Mouse (Mus musculus) embryonic facial prominence, embryonic 14.5 days (tissue): ENCODE measurements around the gene Kdm5a. TPM values are rescaled to one million over a fixed set of nuclear protein-coding genes. Genes with fewer than 3 reads are reported as not detected.

ENCODE experiments used
- ATAC-seq: fragments of 200-750 bp; cut with Nextera tagmentation; 2 replicates; pipeline ENCODE4 v1.8.0; 2017; ENCODE audit warnings: low read depth, moderate number of reproducible peaks, moderate TSS enrichment
- DNase-seq: peaks from one replicate; pipeline ENCODE4 v3.0.0-alpha.2; 2015; ENCODE audit warnings: low spot score
- H3K27ac ChIP-seq: fragments of 300-500 bp; sonication (generic); replicated peaks from 2 replicates; pipeline ENCODE4 v1.5.1; 2014; ENCODE audit warnings: low read depth, mild to moderate bottlenecking, low read length, moderate library complexity
- H3K27me3 ChIP-seq: fragments of 300-500 bp; sonication (generic); replicated peaks from 2 replicates; pipeline ENCODE4 v1.6.1; 2014; ENCODE audit warnings: low read length; ENCODE audit not compliant: control insufficient read depth, insufficient read depth
- H3K36me3 ChIP-seq: fragments of 300-500 bp; sonication (generic); 2 replicates; pipeline ENCODE4 v1.6.1; 2014; ENCODE audit warnings: low read length, mixed read lengths; ENCODE audit not compliant: control insufficient read depth, insufficient read depth
- H3K4me1 ChIP-seq: fragments of 300-500 bp; sonication (generic); 2 replicates; pipeline ENCODE4 v1.6.1; 2014; ENCODE audit warnings: antibody characterized with exemption, low read length; ENCODE audit not compliant: control insufficient read depth, insufficient read depth
- H3K4me2 ChIP-seq: fragments of 300-500 bp; sonication (generic); 2 replicates; pipeline ENCODE4 v1.6.1; 2014; ENCODE audit warnings: low read depth, mild to moderate bottlenecking, low read length, moderate library complexity, mixed read lengths
- H3K4me3 ChIP-seq: fragments of 300-500 bp; sonication (generic); 2 replicates; pipeline ENCODE4 v1.5.1; 2014; ENCODE audit warnings: low read depth, mild to moderate bottlenecking, low read length
- H3K9ac ChIP-seq: fragments of 300-500 bp; sonication (generic); 2 replicates; pipeline ENCODE4 v1.6.1; 2014; ENCODE audit warnings: low read depth, mild to moderate bottlenecking, low read length, moderate library complexity, mixed read lengths
- H3K9me3 ChIP-seq: fragments of 300-500 bp; sonication (generic); 2 replicates; pipeline ENCODE4 v1.6.1; 2016; ENCODE audit warnings: low read length; ENCODE audit not compliant: control insufficient read depth
- WGBS: fragments of 180-500 bp; shearing (Covaris S2); extraction: QIAGEN DNeasy Blood & Tissue Kit; methylation state at CpG from one replicate; pipeline ENCODE4 v1.1.7; 2014; 5-methylcytosine and 5-hydroxymethylcytosine counted together
- polyA plus RNA-seq: library from polyadenylated mRNA; unstranded; fragments of >200 nt; fragmentation: Nextera tagmentation; extraction: Ambion mirVana; gene quantifications from 2 replicates; pipeline ENCODE4 v1.2.1, GENCODE M21; 2014

Gene Kdm5a
- polyA plus RNA-seq, 1 experiment from 2014 or later = 41.9 TPM

- Histone ChIP-seq H3K9me3 (no peaks in the 10 kb centered on the region), H3K27ac (peak overlapping the region; percentile 84), H3K4me2 (peak overlapping the region; percentile 72), H3K9ac (peak overlapping the region; percentile 67), H3K36me3 (0 out of 2 replicates have a peak, but pooled peaks cover 5% of the 10 kb centered on the region), H3K4me3 (peak overlapping the region; percentile 52), H3K27me3 (no peaks in the 10 kb centered on the region), H3K4me1 (peaks cover 7% of the 10 kb centered on the region)
- no peak for DNase-seq
- 35% methylated on average over 5 of the region's 5 CpGs for WGBS
- ATAC-seq = no peak
These were observed 7.4 kb upstream of the Kdm5a start for GRCm38 (mm10) chr6:120356478-120356877.

GRCm38 (mm10) chr6:120356951-120357945 lies 6.7 kb upstream of the Kdm5a start:
- no peaks in the 10 kb centered on the region for H3K9me3 ChIP-seq
- peak overlapping the region; percentile 52 for H3K4me3 ChIP-seq
- WGBS = under 1% methylated on average over 31 of the region's 31 CpGs
- H3K9ac ChIP-seq = peak overlapping the region; percentile 67
- peaks cover 7% of the 10 kb centered on the region for H3K4me1 ChIP-seq
- H3K4me2 ChIP-seq = peak overlapping the region; percentile 72
- DNase-seq = peak; percentile 98
- no peaks in the 10 kb centered on the region for H3K27me3 ChIP-seq
- H3K27ac ChIP-seq = peak overlapping the region; percentile 84
- ATAC-seq = peak; percentile 99
- H3K36me3 ChIP-seq = 0 out of 2 replicates have a peak, but pooled peaks cover 5% of the 10 kb centered on the region

- Histone ChIP-seq H3K9me3 (no peaks in the 10 kb centered on the region), H3K4me1 (peaks cover 15% of the 10 kb centered on the region), H3K27ac (no peak overlapping the region), H3K4me2 (no peak overlapping the region), H3K27me3 (no peaks in the 10 kb centered on the region), H3K4me3 (no peak overlapping the region), H3K9ac (no peak overlapping the region), H3K36me3 (peaks cover 8% of the 10 kb centered on the region)
- no peak for DNase-seq
- ATAC-seq = no peak
- WGBS = 93% methylated on average over 2 of the region's 2 CpGs
These were observed 1.8 kb upstream of the Kdm5a start for GRCm38 (mm10) chr6:120362124-120362523.

- no peak for DNase-seq
- 23% methylated on average over 15 of the region's 15 CpGs for WGBS
- peak overlapping the region; percentile 87 for H3K4me3 ChIP-seq
- H3K27ac ChIP-seq = peak overlapping the region; percentile 94
- H3K4me1 ChIP-seq = peaks cover 15% of the 10 kb centered on the region
- H3K9me3 ChIP-seq = no peaks in the 10 kb centered on the region
- peak overlapping the region; percentile 90 for H3K9ac ChIP-seq
- peaks cover 17% of the 10 kb centered on the region for H3K36me3 ChIP-seq
- H3K27me3 ChIP-seq = no peaks in the 10 kb centered on the region
- peak overlapping the region; percentile 82 for H3K4me2 ChIP-seq
- ATAC-seq = peak; percentile 1; the same call in 1 of the 2 replicates
These were observed 893 bp upstream of the Kdm5a start for GRCm38 (mm10) chr6:120362774-120363687.

DNA sequence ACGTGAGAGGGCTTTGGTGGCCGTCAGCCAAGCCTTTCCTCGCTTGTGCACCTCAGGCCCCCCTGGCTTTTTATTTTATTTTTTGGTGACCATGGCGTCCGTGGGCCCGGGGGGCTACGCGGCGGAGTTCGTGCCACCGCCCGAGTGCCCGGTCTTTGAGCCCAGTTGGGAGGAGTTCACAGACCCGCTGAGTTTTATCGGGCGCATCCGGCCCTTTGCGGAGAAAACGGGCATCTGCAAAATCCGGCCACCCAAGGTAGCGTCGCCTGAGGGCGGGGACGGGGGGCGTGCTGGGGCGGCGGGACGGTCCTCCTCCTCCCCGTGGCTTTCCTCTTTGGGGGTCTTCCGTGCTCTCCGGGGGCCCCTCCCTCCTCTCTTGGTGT lies 590 bp downstream of the Kdm5a start:
- 1% methylated on average over 28 of the region's 31 CpGs for WGBS
- Histone ChIP-seq H3K4me3 (peak overlapping the region; percentile 87), H3K9ac (peak overlapping the region; percentile 90), H3K27ac (peak overlapping the region; percentile 94), H3K9me3 (no peaks in the 10 kb centered on the region), H3K27me3 (no peaks in the 10 kb centered on the region), H3K4me1 (peaks cover 15% of the 10 kb centered on the region), H3K4me2 (peak overlapping the region; percentile 82), H3K36me3 (peaks cover 32% of the 10 kb centered on the region)
- DNase-seq (peak; percentile 1), ATAC-seq (no peak)

- Histone ChIP-seq H3K9me3 (no peaks in the 10 kb centered on the region), H3K4me3 (peak overlapping the region; percentile 87), H3K27me3 (no peaks in the 10 kb centered on the region), H3K36me3 (peaks cover 37% of the 10 kb centered on the region), H3K4me2 (peak overlapping the region; percentile 82), H3K27ac (peak overlapping the region; percentile 94; the same call in 1 of the 2 replicates), H3K4me1 (peaks cover 15% of the 10 kb centered on the region), H3K9ac (peak overlapping the region; percentile 90)
- WGBS = 3% methylated on average over 15 of the region's 15 CpGs
- ATAC-seq (no peak), DNase-seq (peak; percentile 3)
These were observed 1.1 kb downstream of the Kdm5a start for GRCm38 (mm10) chr6:120365051-120365450.

GRCm38 (mm10) chr6:120376736-120377135 lies 12.8 kb downstream of the Kdm5a start:
- 97% methylated on average over 2 of the region's 2 CpGs for WGBS
- peaks cover 86% of the 10 kb centered on the region for H3K36me3 ChIP-seq
- no peak overlapping the region for H3K27ac ChIP-seq
- H3K4me3 ChIP-seq = no peak overlapping the region
- no peaks in the 10 kb centered on the region for H3K4me1 ChIP-seq
- ATAC-seq = no peak
- H3K9ac ChIP-seq = no peak overlapping the region
- 0 out of 2 replicates have a peak, but pooled peaks cover 3% of the 10 kb centered on the region for H3K9me3 ChIP-seq
- no peaks in the 10 kb centered on the region for H3K27me3 ChIP-seq
- H3K4me2 ChIP-seq = no peak overlapping the region
- DNase-seq = no peak

DNA sequence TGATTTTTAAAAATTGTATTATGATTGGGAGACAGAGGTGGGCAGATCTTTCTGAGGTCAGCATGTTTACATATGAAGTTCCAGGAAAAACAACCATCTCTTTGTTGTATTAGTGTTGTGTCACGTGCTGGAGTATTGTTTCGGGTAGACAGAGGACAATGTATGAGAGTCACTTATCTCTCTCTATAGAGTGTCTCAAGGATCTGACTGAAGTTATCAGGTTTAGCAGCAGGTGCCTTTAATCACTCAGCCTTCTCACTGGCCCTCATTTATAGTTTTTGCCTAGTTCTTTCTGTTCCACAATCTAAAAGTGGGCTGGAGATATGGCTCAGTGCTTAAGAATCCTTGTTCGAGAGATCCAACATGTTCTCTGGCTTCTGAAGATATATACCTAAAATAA lies 26.1 kb downstream of the Kdm5a start:
- H3K4me1 ChIP-seq = no peaks in the 10 kb centered on the region
- no peak overlapping the region for H3K9ac ChIP-seq
- no peak overlapping the region for H3K4me3 ChIP-seq
- peaks cover 83% of the 10 kb centered on the region for H3K36me3 ChIP-seq
- DNase-seq (no peak), ATAC-seq (no peak)
- WGBS = 88% methylated on average over 3 of the region's 3 CpGs
- no peaks in the 10 kb centered on the region for H3K27me3 ChIP-seq
- no peak overlapping the region for H3K27ac ChIP-seq
- no peaks in the 10 kb centered on the region for H3K9me3 ChIP-seq
- H3K4me2 ChIP-seq = no peak overlapping the region
